Mouse (Mus musculus) gastrocnemius, postnatal 36 days (tissue): ENCODE measurements around the gene Mfsd12. TPM values are rescaled to one million over a fixed set of nuclear protein-coding genes. Genes with fewer than 3 reads are reported as not detected.

Experiments used
- DNase-seq, 2 experiments: peaks; one replicate each; pipeline ENCODE4 v3.0.0; 2022
- intact Hi-C: fragments of 180-260 bp; cut with DNase I; formaldehyde crosslinking; loops from one replicate; pipeline ENCODE4 v1.15.1; 2025
- total RNA-seq, 2 experiments: library from RNA; stranded (reverse); gene quantifications; 2 replicates each; pipeline ENCODE4 v1.2.3; 2021

The Mfsd12 gene
- total RNA-seq, 2 experiments from 2014 or later: 2.2 to 2.6 TPM

DNA sequence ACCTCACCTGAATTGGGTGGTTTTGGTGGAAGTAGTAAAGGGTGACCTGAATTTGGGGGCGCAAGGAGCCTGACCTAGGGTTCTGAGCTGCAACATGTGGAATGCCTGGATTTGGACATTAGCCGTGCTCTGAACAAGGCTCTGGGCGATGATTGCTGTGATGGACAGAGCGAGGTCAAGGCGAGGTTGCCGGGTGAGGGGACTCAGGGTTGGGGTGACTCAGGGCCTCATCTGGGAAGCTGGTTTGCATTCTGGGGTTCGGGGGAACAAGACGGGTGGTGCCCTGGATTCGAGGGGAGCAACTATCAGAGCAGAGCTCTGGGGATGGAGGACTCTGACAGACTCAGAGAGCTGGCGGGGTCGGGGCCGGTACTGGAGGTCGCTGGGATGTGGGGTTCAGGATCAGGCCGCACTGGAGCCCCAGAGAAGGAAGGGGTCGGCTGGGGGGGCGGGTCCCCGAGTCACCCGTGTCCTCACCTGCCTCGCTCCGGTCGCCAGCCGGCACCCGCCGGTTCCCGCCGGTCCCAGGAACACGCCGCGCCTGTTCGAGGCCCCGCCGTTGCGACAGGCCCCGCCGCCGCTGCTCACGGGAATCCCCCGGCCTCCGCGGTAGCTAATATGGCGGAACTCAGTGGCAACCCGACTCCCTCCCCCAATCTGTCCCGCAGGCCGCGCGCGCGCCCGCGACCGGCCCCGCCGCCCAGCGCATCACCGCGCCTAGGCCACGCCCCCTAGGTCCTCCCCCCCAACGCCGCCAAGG, 20.7 kb downstream of the Mfsd12 start, which contains the start of gene Fzr1:
TSS of gene Fzr1 (minus strand) at position 724 of the 760 bp plus-strand sequence.
- no peak for DNase-seq
- intact Hi-C loops: no loop called here

DNA sequence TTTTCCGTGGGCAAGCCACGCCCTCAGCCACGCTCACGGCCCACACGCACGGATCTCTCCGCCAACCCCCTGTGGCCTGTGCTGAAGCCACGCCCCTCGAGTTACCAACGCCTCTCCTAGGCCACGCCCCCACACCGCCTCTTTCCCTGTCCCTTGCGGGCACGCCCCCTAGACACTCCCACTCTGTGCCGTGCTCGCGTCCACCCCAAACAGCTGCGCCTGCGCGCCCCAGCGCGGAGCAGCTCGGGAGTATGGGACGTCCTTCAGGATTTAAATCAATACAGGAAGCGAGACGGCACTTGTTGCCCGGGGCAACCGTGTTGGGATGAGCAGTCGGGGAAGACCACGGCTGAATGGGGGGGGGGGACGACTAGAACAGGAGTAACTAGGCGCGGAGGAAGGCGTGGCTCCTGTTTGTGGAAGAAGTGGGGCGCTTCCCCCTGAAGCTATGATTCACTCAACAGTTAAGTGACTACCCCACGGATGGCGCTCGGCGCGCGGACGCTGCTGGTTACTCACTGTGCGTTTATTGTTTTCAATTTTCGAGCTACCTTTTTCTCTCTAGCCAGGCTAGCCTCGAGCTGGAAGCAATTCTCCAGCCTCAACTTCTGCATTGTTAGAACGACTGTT, 21.4 kb downstream of the Mfsd12 start:
- intact Hi-C loops: no loop called here

DNA sequence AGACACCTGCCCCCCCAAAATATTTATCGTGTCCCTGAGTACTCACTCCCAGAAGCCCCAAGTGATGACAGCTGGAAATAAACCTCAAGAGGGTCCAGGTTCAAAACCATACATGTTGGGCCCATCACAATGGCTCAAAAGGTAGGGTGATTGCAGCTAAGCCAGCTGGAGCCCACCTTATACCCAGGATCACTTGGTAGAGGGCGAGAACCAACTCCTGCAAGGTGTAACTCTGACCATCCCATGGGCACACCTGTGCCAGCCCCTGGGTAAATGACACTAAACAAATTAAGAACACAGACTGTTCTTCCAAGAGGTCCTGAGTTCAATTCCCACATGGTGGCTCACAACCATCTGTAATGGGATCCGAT, 21.9 kb downstream of the Mfsd12 start:
- DNase-seq: no peak
- intact Hi-C loops: no loop called here

More for the DNA sequence above, 21.4 kb downstream of the Mfsd12 start:
- peak; percentile 100 for DNase-seq

DNA sequence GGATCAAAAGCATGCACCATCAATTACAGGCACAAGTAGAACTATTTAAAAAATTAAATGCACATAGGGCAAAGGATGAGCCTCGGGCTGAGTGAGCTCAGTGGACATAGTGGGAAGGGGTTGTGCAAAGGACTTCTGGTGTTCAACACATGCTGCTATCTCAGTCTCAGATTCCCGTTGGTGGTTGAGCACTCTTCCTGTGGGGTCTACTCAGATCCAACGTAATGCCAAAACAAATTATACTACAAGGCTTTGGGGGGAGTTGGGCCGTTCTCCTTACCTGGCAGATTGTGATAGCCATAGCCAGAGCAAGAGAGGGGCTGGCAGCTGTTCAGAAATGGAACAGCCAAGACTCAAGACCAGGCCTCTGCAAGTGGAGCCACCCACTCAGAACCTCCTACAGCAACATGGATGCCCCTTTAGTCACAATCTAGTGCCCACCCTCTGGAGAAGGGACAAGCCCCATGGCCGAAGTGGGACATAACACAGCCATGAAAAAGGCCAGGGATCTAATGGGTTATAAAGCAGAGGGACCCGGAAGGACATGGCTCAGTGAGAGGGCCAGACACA, 22.6 kb downstream of the Mfsd12 start:
- intact Hi-C loops: no loop called here
- DNase-seq: no peak

DNA sequence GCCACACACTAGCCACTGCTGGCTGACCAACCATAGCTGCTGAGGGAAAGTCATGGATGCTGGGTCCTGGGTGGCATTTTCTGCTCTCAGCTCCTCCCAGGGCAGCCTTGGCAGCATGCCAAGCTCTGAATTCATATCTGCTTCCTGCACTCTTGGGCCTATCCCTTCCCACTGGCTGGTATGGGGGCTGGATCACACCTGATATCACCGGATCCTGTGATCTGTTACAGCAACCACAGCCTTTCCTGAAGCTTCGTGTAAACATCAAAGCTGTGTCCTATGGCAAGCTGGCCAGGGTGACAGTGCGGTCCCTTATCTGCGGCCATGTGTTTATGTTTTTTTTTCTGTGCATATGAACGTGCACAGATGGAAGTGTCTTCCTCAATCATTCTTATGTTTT, 24.7 kb downstream of the Mfsd12 start:
- intact Hi-C loops: no loop called here

DNA sequence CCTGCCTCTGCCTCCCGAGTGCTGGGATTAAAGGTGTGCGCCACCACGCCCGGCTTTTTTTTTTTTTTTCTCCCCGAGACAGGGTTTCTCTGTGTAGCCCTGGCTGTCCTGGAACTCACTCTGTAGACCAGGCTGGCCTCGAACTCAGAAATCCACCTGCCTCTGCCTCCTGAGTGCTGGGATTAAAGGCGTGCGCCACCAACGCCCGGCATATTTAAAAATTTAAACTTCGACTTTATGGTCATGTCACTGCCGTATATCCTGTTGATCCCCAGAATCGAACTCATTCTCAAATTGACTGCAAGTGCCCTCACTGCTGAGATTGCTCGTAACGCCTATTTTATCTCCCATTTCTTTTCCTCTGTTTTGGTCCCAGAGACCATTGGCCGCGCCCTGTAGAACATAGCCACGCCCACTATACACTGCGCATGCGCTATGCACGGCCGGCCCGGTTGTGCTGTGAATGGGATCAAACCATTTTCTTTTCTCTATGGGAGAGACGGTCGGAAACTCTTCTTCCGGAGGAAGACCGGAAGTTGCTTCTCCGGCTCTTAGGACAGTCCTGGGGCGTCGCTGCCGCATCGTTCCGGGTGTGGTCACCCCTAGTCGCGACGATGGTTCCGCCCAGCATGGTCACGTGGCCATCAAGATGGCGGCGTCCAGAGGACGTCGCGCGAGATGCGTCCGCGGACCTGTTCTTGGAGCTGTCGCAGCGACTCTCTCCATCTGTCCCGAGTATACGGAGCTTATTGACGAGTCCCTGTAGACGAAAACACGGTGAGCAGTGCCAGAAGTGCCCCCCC, 26.7 kb downstream of the Mfsd12 start, which contains the start of the genes Dohh and Gm48551:
TSS of gene Dohh (plus strand) at position 627 of the 803 bp plus-strand sequence.
TSS of gene Gm48551 (plus strand) at position 665 of the 803 bp plus-strand sequence.
- DNase-seq: peak; percentile 98 to 99

More for the DNA sequence above, 24.7 kb downstream of the Mfsd12 start:
- no peak for DNase-seq

DNA sequence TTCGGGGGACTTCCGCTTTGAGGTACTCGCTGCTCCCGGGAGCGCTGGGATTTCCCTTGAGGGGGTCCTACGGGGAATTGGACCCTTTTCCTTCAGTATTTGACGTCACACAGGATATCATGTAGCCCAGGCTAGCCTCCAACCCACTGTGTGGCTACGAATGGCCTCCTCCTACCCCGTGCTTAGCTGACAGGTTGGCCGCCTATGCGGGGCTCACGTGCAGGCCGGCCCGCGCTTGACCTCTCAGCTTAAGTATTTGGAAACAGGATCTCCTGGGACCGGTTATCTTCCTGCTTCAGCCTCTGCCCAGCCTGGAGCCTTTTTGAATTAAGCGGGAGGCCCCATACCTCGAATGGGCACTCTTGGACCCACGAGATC, 27.3 kb downstream of the Mfsd12 start:
- intact Hi-C loops: no loop called here
- no peak for DNase-seq

More for the DNA sequence above, 26.7 kb downstream of the Mfsd12 start, which contains the start of the genes Dohh and Gm48551:
- intact Hi-C loops: no loop called here

DNA sequence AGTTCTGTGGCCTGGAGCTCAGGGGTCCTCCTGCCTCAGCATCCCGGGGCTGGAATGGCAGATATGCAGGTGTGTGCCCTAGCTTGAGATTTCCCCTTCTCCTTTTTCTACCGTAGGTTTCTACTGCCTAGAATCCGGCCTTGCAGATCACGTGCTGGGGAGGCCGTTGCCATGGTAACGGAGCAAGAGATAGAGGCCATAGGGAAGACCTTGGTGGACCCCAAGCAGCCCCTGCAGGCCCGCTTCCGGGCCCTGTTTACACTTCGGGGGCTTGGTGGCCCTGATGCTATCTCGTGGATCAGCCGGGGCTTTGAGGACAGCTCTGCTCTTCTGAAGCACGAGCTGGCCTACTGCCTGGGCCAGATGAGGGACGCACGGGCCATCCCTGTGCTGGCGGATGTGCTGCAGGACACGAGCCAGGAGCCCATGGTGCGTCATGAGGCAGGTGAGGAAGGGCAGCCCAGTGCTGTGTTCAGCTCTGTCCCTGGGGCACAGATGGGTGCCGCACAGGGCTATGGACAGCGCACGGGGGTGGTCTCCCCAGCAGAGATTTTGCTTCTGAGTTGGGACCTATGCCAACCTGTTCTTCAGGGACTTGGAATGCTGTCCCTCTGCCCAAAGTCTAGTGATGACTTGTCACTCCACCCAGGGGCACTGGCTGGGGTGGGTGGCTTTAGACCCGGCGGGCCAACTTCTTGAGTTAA, 28.5 kb downstream of the Mfsd12 start:
- intact Hi-C loops: no loop called here
- DNase-seq: no peak

DNA sequence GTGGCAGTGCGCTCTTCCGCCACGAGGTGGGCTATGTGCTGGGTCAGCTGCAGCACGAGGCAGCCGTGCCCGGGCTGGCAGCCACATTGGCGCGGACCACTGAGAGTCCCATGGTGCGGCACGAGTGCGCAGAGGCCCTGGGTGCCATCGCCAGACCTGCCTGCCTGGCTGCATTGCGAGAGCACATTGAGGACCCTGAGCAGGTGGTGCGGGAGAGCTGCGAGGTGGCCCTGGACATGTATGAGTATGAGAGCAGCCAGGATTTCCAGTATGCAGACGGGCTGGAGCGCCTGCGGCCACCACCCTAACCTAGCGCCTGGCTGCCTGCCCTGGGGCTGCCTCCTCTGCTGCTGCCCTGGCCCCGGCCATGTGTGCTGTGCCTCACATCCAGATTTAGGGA, 30.4 kb downstream of the Mfsd12 start:
- no peak for DNase-seq
- intact Hi-C loops: no loop called here

DNA sequence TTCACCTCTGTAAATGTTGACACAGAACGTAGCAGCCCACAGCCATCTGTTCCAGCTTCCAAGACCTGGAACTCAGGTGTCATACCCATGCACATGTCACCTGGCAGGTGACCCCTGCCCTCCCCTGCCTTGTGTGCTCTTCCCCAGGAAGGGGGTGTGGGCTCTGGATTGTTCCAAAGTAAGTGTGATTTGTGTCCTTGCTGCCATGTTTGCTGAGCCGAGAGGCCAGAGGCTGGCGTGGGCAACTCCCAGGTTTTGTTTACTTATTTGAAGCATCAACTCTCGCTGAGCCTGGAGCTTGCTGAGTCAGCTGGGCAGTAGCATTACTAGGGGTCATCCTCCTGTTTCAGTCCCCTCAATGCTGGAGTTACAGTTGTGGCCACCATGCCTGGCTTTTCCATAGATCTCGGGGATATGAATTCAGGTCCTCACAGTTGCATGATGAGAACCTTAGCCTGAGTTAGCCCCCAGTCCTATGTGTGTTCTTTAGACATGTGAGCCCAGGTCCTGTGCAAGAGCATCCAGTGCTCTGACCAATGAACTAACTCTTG, 31.3 kb downstream of the Mfsd12 start, which contains the start of gene Gm48552:
TSS of gene Gm48552 (plus strand) at position 501 of the 551 bp plus-strand sequence.
- DNase-seq: no peak
- intact Hi-C loops: no loop called here

DNA sequence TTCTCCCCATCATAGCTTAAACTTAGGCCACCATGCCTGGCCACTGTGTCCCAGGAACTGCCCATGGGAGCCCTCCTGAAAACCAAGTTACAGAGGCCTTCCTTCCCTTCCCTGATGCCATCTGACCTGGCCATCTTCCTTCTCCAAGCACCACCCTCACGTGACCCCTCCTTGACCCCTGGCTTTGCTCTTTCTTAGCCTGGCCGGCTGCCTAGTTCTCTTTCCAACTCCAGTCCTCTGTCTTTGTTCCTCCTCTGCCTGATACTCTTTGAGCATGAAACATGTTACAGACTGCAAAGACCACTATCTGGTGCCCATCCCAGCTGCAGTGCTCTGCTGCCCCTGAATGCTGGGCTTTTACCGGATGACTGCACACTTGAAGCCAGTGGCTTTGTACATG, 32.1 kb downstream of the Mfsd12 start:
- DNase-seq: no peak
- intact Hi-C loops: no loop called here

DNA sequence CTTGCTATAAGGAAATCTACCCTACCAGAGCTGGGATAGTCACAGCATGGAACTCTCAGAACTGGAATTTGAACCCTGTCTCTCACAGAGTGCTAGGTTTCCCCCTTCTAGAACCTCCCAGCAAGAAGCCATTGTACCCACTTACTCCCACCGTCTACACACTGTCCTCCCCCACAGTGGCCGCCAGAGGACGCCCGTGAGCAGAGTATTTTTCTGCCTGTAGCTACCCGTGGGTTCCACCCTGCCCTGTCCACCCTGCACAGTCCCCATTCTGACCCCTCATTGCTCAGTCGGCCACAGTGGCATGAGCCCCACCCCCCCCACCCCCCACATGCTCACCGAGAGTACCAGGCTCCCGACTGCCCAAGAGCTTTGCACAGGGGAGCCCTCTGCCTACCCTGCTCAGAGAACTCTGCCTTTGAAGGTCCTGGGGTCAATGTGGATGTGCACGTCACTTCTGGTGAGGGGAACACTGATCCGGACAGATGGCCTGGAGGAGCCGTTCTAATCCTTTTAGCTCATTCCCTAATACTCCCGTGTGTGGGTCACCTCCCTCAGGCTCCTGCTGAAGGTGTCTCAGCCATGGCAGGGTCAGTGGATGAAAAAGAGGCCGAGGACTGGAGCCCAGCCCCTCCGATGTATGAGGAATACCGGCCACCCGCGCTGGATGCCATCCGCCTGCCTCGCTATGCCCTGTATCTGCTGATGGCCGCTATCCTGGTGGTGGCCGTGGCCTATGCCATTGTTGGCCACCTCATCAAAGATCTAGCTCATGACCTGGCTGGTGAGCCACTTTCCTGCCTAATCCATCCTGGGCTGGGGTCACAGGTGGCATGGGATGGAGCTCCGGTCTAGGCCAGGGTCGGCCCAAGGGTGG, 32.7 kb downstream of the Mfsd12 start:
- DNase-seq: peak; percentile 68 to 79
- intact Hi-C loops: loop anchor here (2.0 kb wide), 1 partner anchor 61 kb away; no protein-coding TSS in a partner anchor

DNA sequence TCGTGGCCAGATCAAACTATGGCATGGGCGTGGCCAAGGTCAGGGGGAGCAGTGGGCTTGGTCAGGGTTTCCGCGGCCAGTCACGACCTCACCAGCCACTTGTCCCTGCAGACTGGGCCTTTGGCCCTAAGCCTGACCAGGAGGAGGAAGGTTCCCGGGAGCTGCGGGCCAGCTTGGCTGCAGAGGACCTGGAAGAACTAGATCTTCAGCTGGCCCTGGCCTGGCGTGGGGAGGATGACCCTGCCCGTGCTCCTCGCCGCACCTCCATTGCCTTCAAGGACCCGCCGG, 33.3 kb downstream of the Mfsd12 start:
- intact Hi-C loops: loop anchor here (2.0 kb wide), 1 partner anchor 60 kb away; no protein-coding TSS in a partner anchor
- no peak for DNase-seq

DNA sequence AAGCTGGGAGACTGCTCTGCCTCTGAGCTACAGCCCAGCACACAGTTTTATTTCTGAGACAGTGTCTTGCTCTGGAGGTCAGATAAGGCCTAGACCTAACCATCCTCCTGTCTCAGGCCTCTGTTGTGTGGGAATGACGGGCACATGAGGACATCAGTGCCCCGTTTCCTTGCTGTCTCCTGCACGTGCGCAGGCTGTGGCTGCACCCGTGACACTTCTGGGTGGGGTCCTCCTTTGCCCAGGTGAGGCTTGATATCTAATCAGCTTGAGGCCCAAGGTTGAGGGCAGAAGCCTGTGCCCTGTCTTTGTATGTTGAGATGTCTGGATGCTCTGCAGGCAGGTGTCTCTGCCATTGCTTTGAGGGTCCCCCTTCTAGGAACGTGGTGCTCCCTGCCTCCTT, 35.0 kb downstream of the Mfsd12 start:
- DNase-seq: no peak
- intact Hi-C loops: loop anchor here (2.0 kb wide), 1 partner anchor 45 kb away; no protein-coding TSS in a partner anchor

DNA sequence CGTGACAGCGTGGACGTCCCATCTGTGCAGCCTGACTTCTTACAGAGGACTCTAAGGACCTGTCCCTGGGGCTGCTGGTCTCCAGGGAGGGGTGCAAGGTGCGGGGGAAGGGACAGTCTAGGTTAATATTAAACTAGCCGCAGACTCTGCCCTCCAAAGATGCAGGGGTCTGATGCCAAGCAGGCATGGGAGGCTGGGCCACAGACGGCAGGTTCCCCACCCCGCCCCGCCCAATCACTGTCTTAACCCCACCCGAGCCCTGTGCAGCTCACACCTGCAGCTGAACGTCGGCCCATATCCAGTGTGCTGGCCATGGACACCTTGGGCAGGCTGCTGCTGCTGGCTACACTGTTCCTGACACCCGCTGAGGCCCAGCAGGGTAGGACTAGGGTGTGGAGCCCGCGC, 35.5 kb downstream of the Mfsd12 start, which contains the start of gene Smim24:
TSS of gene Smim24 (plus strand) at position 271 of the 405 bp plus-strand sequence.
- DNase-seq: no peak
- intact Hi-C loops: loop anchor here (2.0 kb wide), 1 partner anchor 44 kb away; no protein-coding TSS in a partner anchor

DNA sequence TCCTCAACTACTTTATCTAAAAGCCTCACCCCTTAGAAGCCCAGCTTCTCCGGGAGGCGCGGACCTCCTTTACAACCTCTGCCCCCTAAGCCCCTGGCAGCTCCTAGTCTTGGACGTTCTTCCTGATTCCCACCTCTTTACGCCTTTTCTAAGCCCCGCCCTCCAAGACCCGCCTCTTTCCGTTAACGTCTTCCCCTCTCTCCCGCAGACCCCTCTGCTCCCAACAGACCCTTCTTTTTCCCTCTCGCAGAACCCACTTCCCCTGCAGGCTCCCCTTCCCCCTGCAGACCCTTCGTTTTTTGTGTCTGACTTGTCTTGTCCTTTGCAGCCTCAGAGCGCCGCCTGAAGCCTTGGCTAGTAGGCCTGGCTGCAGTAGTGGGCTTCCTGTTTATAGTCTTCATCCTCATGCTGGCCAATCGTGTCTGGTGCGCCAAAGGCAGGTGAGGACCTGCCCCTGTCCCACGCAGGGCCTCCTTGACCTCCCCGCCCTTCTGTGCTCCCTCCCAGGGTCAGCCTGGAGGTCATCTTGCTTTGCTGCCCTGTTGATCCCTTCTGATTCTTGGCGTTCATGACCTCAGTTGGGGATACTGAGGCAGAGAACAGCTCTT, 36.3 kb downstream of the Mfsd12 start:
- no peak for DNase-seq
- intact Hi-C loops: loop anchor here (2.0 kb wide), 1 partner anchor 43 kb away; no protein-coding TSS in a partner anchor

DNA sequence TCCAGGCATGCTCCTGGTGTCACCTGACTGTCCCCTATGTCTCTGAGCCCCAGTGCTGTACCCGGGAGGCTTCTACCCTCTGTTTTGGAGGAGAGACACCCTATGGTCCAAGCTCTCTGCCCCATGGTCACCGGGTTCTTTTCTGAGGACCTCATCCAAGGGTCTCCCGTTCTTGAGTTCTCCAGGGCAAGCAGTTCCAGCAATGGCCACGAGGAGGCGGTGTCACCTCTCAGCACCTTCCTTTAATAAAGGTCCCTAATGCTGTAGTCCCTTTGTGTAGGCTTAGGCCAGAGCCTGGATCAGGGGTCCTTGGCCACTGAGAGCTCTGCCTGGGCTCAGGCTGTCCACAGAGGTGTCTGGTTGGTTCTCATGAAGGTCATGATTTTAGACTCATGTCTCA, 37.8 kb downstream of the Mfsd12 start:
- intact Hi-C loops: no loop called here
- peak in 1 of 2 experiments; percentile 67 for DNase-seq

DNA sequence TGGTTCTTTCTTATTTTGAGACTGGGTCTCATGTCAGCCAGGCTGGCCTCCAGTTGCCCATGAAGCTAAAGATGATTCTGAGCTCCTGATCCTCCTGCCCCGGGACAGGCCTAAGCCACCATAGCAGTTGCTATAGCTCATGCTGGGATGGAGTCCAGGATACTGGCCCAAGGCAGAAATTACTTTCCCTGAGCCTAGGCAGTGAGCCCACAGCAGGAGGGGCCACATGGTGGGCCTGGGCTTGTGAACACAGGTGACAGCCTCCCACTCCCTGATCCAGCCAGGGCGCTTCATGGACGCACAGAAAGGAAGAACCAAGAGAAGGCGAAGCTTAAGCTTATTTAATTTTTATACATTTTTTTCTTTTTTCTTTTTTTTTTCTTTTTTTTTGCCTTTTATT, 38.6 kb downstream of the Mfsd12 start:
- no peak for DNase-seq
- intact Hi-C loops: no loop called here
